Mouse (Mus musculus): ENCODE measurements around the gene Mrpl23. TPM values are rescaled to one million over a fixed set of nuclear protein-coding genes. Genes with fewer than 3 reads are reported as not detected.

Gene Mrpl23
- polyA plus RNA-seq, 1 experiment from 2014 or later: 15.9 TPM

- Histone ChIP-seq H3K27ac (no peak overlapping the region), H3K27me3 (no peaks in the 10 kb centered on the region), H3K9me3 (no peaks in the 10 kb centered on the region), H3K4me2 (no peak overlapping the region), H3K36me3 (replicated peaks) (no peaks in the 10 kb centered on the region), H3K4me1 (no peaks in the 10 kb centered on the region), H3K4me3 (replicated peaks) (no peak overlapping the region), H3K9ac (no peak overlapping the region)
- ATAC-seq (ENCODE audit: low FRiP score): no peak
- WGBS: 83% methylated on average over 1 of the region's 1 CpGs
Observed at GRCm38 (mm10) chr7:142500032-142500431, 32.5 kb upstream of the Mrpl23 start.

- Histone ChIP-seq H3K9me3 (no peaks in the 10 kb centered on the region), H3K36me3 (replicated peaks) (no peaks in the 10 kb centered on the region), H3K27me3 (no peaks in the 10 kb centered on the region), H3K27ac (no peak overlapping the region), H3K9ac (no peak overlapping the region), H3K4me3 (replicated peaks) (no peak overlapping the region), H3K4me2 (no peak overlapping the region), H3K4me1 (peaks cover 15% of the 10 kb centered on the region)
- no peak for ATAC-seq (ENCODE audit: low FRiP score)
- 83% methylated on average over 4 of the region's 4 CpGs for WGBS
Observed at GRCm38 (mm10) chr7:142503206-142503605, 29.3 kb upstream of the Mrpl23 start.

- no peaks in the 10 kb centered on the region for H3K27me3 ChIP-seq
- no peaks in the 10 kb centered on the region for H3K36me3 ChIP-seq (replicated peaks)
- ATAC-seq (ENCODE audit: low FRiP score): peak; percentile 63
- no peak overlapping the region for H3K27ac ChIP-seq
- WGBS: 26% methylated on average over 2 of the region's 2 CpGs
- H3K9me3 ChIP-seq: no peaks in the 10 kb centered on the region
- H3K4me2 ChIP-seq: no peak overlapping the region
- no peak overlapping the region for H3K4me3 ChIP-seq (replicated peaks)
- H3K9ac ChIP-seq: 0 out of 2 replicates have a peak overlapping the region, but pooled peaks have one; percentile 17
- H3K4me1 ChIP-seq: peaks cover 28% of the 10 kb centered on the region
Observed at GRCm38 (mm10) chr7:142505942-142506341, 26.5 kb upstream of the Mrpl23 start.

GRCm38 (mm10) chr7:142506501-142506900 is 26.0 kb upstream of the Mrpl23 start:
- H3K4me3 ChIP-seq (replicated peaks): no peak overlapping the region
- peak; percentile 63; the same call in 1 of the 2 replicates for ATAC-seq (ENCODE audit: low FRiP score)
- no peaks in the 10 kb centered on the region for H3K36me3 ChIP-seq (replicated peaks)
- H3K4me1 ChIP-seq: peaks cover 28% of the 10 kb centered on the region
- no peaks in the 10 kb centered on the region for H3K27me3 ChIP-seq
- 28% methylated on average over 4 of the region's 4 CpGs for WGBS
- H3K4me2 ChIP-seq: no peak overlapping the region
- no peak overlapping the region for H3K9ac ChIP-seq
- H3K9me3 ChIP-seq: no peaks in the 10 kb centered on the region
- H3K27ac ChIP-seq: 0 out of 2 replicates have a peak overlapping the region, but pooled peaks have one; percentile 25

GRCm38 (mm10) chr7:142507453-142507852 is 25.0 kb upstream of the Mrpl23 start:
- Histone ChIP-seq H3K27me3 (no peaks in the 10 kb centered on the region), H3K36me3 (replicated peaks) (no peaks in the 10 kb centered on the region), H3K4me3 (replicated peaks) (no peak overlapping the region), H3K9ac (no peak overlapping the region), H3K4me1 (peaks cover 28% of the 10 kb centered on the region), H3K27ac (no peak overlapping the region), H3K4me2 (no peak overlapping the region), H3K9me3 (no peaks in the 10 kb centered on the region)
- WGBS: 95% methylated on average over 9 of the region's 9 CpGs
- no peak for ATAC-seq (ENCODE audit: low FRiP score)

GRCm38 (mm10) chr7:142509518-142509917 is 23.0 kb upstream of the Mrpl23 start:
- Histone ChIP-seq H3K9ac (no peak overlapping the region), H3K27me3 (no peaks in the 10 kb centered on the region), H3K36me3 (replicated peaks) (no peaks in the 10 kb centered on the region), H3K4me2 (no peak overlapping the region), H3K9me3 (no peaks in the 10 kb centered on the region), H3K27ac (peak overlapping the region; percentile 76), H3K4me3 (replicated peaks) (no peak overlapping the region), H3K4me1 (peaks cover 28% of the 10 kb centered on the region)
- no peak for ATAC-seq (ENCODE audit: low FRiP score)
- 54% methylated on average over 14 of the region's 14 CpGs for WGBS

GRCm38 (mm10) chr7:142510021-142510777 is 22.3 kb upstream of the Mrpl23 start:
- no peaks in the 10 kb centered on the region for H3K36me3 ChIP-seq (replicated peaks)
- WGBS: 15% methylated on average over 12 of the region's 12 CpGs
- H3K27ac ChIP-seq: peak overlapping the region; percentile 76
- no peaks in the 10 kb centered on the region for H3K27me3 ChIP-seq
- no peak for ATAC-seq (ENCODE audit: low FRiP score)
- H3K4me3 ChIP-seq (replicated peaks): no peak overlapping the region
- H3K4me1 ChIP-seq: peaks cover 28% of the 10 kb centered on the region
- H3K4me2 ChIP-seq: peak overlapping the region; percentile 22
- H3K9ac ChIP-seq: no peak overlapping the region; the same call in 1 of the 2 replicates
- H3K9me3 ChIP-seq: no peaks in the 10 kb centered on the region

GRCm38 (mm10) chr7:142514048-142514447 is 18.4 kb upstream of the Mrpl23 start:
- WGBS: 91% methylated on average over 4 of the region's 4 CpGs
- Histone ChIP-seq H3K9me3 (no peaks in the 10 kb centered on the region), H3K4me3 (replicated peaks) (no peak overlapping the region), H3K4me1 (peaks cover 29% of the 10 kb centered on the region), H3K36me3 (replicated peaks) (no peaks in the 10 kb centered on the region), H3K27me3 (no peaks in the 10 kb centered on the region), H3K27ac (no peak overlapping the region), H3K4me2 (no peak overlapping the region), H3K9ac (no peak overlapping the region)
- ATAC-seq (ENCODE audit: low FRiP score): no peak

GRCm38 (mm10) chr7:142516221-142516978 is 16.1 kb upstream of the Mrpl23 start:
- Histone ChIP-seq H3K27ac (peak overlapping the region; percentile 68; the same call in 1 of the 2 replicates), H3K4me1 (peaks cover 16% of the 10 kb centered on the region), H3K36me3 (replicated peaks) (no peaks in the 10 kb centered on the region), H3K27me3 (no peaks in the 10 kb centered on the region), H3K4me3 (replicated peaks) (no peak overlapping the region), H3K4me2 (no peak overlapping the region), H3K9ac (peak overlapping the region; percentile 25; the same call in 1 of the 2 replicates), H3K9me3 (no peaks in the 10 kb centered on the region)
- WGBS: 50% methylated on average over 21 of the region's 21 CpGs
- ATAC-seq (ENCODE audit: low FRiP score): 0 out of 2 replicates have a peak, but pooled peaks have one; percentile 39

- Histone ChIP-seq H3K4me1 (peaks cover 16% of the 10 kb centered on the region), H3K36me3 (replicated peaks) (no peaks in the 10 kb centered on the region), H3K4me2 (no peak overlapping the region), H3K9me3 (no peaks in the 10 kb centered on the region), H3K4me3 (replicated peaks) (no peak overlapping the region), H3K27me3 (no peaks in the 10 kb centered on the region), H3K27ac (no peak overlapping the region), H3K9ac (no peak overlapping the region)
- ATAC-seq (ENCODE audit: low FRiP score): no peak
- WGBS: 74% methylated on average over 2 of the region's 3 CpGs
Observed at GRCm38 (mm10) chr7:142517531-142517930, 15.0 kb upstream of the Mrpl23 start.

GRCm38 (mm10) chr7:142520331-142520730 is 12.2 kb upstream of the Mrpl23 start:
- 95% methylated on average over 4 of the region's 4 CpGs for WGBS
- Histone ChIP-seq H3K36me3 (replicated peaks) (no peaks in the 10 kb centered on the region), H3K9ac (no peak overlapping the region), H3K27ac (no peak overlapping the region), H3K4me3 (replicated peaks) (no peak overlapping the region), H3K4me2 (no peak overlapping the region), H3K27me3 (no peaks in the 10 kb centered on the region), H3K9me3 (no peaks in the 10 kb centered on the region), H3K4me1 (peaks cover 26% of the 10 kb centered on the region)
- ATAC-seq (ENCODE audit: low FRiP score): no peak

GRCm38 (mm10) chr7:142522352-142522751 is 10.1 kb upstream of the Mrpl23 start:
- H3K27me3 ChIP-seq: no peaks in the 10 kb centered on the region
- H3K36me3 ChIP-seq (replicated peaks): no peaks in the 10 kb centered on the region
- no peaks in the 10 kb centered on the region for H3K9me3 ChIP-seq
- no peak overlapping the region for H3K9ac ChIP-seq
- no peak overlapping the region for H3K27ac ChIP-seq
- H3K4me2 ChIP-seq: no peak overlapping the region
- no peak for ATAC-seq (ENCODE audit: low FRiP score)
- 20% methylated on average over 4 of the region's 4 CpGs for WGBS
- peaks cover 18% of the 10 kb centered on the region for H3K4me1 ChIP-seq
- no peak overlapping the region for H3K4me3 ChIP-seq (replicated peaks)

Data from forebrain, embryonic 12.5 days (tissue).